Mouse (Mus musculus) kidney, adult 2 months (tissue): Measurements from ENCODE around the gene Ube2b.

ENCODE experiments used
- CTCF ChIP-seq: fragments of 200-500 bp; conservative IDR thresholded peaks from 2 replicates; pipeline ENCODE4 v1.5.1; 2011; ENCODE audit warnings: low read depth, mild to moderate bottlenecking, control low read depth, low read length, moderate library complexity, mixed read lengths; ENCODE audit not compliant: insufficient read depth, insufficient read length
- POLR2A ChIP-seq: fragments of 200-500 bp; IDR thresholded peaks from one replicate; pipeline ENCODE4 v1.6.1; 2011; ENCODE audit warnings: low read depth, low read length, control low read depth

DNA sequence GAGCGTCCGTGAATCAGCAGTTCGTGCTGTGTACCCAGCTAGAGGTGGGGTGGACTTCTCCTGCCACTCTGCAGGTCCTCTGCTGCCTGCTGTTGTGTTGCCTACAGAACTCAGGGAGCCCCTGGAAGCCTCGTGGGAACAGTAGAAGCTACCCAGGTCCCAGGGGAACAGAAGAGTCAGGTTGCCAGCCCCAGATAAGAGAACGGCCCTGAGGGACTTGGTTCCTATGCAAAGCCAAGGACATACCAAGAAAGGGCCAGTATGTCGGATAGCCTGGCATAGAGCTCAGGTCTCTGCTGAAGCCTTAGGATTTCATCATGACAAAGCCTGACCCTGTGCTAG, 57.1 kb downstream of the Ube2b start:
- TF ChIP-seq CTCF (no peak), POLR2A (no peak)
